ENCODE assay signal across 35 mouse cellular contexts in the genomic region with DNA sequence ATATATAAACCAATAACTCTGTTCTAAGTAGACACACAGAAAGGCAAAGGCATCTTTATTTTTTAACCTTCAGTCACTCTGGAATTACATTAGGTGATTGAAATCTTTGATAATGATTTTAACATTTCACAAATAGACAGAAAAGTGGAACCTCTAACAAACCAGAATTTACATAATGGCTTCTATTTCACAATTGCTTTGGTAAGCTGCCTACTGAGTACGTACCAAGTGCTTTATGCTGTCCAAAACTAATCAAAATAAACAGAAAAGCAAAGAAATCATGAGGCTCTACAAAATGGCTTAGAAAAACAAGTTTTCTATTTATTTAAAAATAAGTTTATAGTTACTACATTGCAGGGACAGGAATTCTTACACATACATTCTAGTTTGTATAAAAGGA.
"Had no signal": no experiment of that assay in that cellular context is flagged by ENCODE, and none has a peak within 500 bp of the region (broad histone marks: within the 10 kb centered on the region; RNA-seq: fewer than 3 reads in every experiment).

No protein-coding gene starts in this region.

- H3K9ac ChIP-seq: heart, embryonic 12.5 days; heart, embryonic 13.5 days; heart, embryonic 15.5 days; hindbrain, embryonic 12.5 days; hindbrain, embryonic 13.5 days; hindbrain, embryonic 14.5 days; hindbrain, embryonic 15.5 days; intestine, embryonic 15.5 days; kidney, embryonic 15.5 days had no signal

- ATAC-seq: hindbrain, embryonic 16.5 days; hindbrain, postnatal 0 days; inflammation-experienced regulatory T-cells, adult 6 months; intestine, embryonic 15.5 days; intestine, embryonic 16.5 days; intestine, postnatal 0 days had no signal

- DNase-seq: heart, postnatal 10 days; heart, postnatal 14 days; heart, postnatal 36 days; heart, postnatal 4 days; kidney, adult 11 months; kidney, adult 18-20 months; kidney, adult 2 months; kidney, adult 8-10 months; kidney, adult 9 months; kidney, postnatal 10 days; kidney, postnatal 14 days; kidney, postnatal 25 days; kidney, postnatal 36 days; kidney, postnatal 4 days; layer of hippocampus, adult 9-11 months; layer of hippocampus, postnatal 36 days had no signal

- H3K27me3 ChIP-seq: heart, embryonic 12.5 days; heart, embryonic 13.5 days; heart, embryonic 15.5 days; hindbrain, embryonic 12.5 days; hindbrain, embryonic 13.5 days; hindbrain, embryonic 15.5 days; intestine, embryonic 15.5 days; kidney, embryonic 15.5 days had no signal

- H3K4me1 ChIP-seq: heart, embryonic 10.5 days; heart, embryonic 12.5 days; heart, embryonic 13.5 days; heart, embryonic 15.5 days; hindbrain, embryonic 10.5 days; hindbrain, embryonic 12.5 days; intestine, embryonic 15.5 days; kidney, embryonic 15.5 days had no signal

- H3K4me3 ChIP-seq: heart, embryonic 10.5 days; heart, embryonic 12.5 days; heart, embryonic 13.5 days; heart, embryonic 15.5 days; hindbrain, embryonic 10.5 days; hindbrain, embryonic 12.5 days; hindbrain, embryonic 13.5 days; hindbrain, embryonic 15.5 days; intestine, embryonic 15.5 days; kidney, embryonic 15.5 days; layer of hippocampus, adult 2 months had no signal

- H3K27ac ChIP-seq: heart, embryonic 10.5 days; heart, embryonic 13.5 days; heart, embryonic 15.5 days; hindbrain, embryonic 10.5 days; hindbrain, embryonic 12.5 days; hindbrain, embryonic 13.5 days; hindbrain, embryonic 14.5 days; hindbrain, embryonic 15.5 days; hindbrain, postnatal 0 days; intestine, embryonic 15.5 days; kidney, embryonic 15.5 days; kidney, postnatal 0 days; layer of hippocampus, adult 2 months had no signal

- H3K4me2 ChIP-seq: heart, embryonic 11.5 days; heart, embryonic 12.5 days; heart, embryonic 13.5 days; heart, embryonic 15.5 days; hindbrain, embryonic 12.5 days; hindbrain, embryonic 13.5 days; hindbrain, embryonic 14.5 days; hindbrain, embryonic 15.5 days; intestine, embryonic 15.5 days; kidney, embryonic 15.5 days had no signal

- H3K9me3 ChIP-seq: heart, embryonic 10.5 days; heart, embryonic 12.5 days; heart, embryonic 13.5 days; heart, embryonic 15.5 days; hindbrain, embryonic 10.5 days; hindbrain, embryonic 12.5 days; hindbrain, embryonic 13.5 days; hindbrain, embryonic 15.5 days; intestine, embryonic 15.5 days; kidney, embryonic 15.5 days had no signal
